Mouse (Mus musculus) CH12.LX (cell line): ENCODE results near the gene Runx2.

Experiments
- CTCF ChIP-seq, 2 experiments: IDR thresholded peaks in 1 of 2; conservative IDR thresholded peaks in 1 of 2; 2 replicates each; pipeline ENCODE4 v1.5.1; 2011 to 2012; ENCODE audit warnings: low read depth in 2 of 2, low read length in 2 of 2, improper control_type of control experiment in 1 of 2, inconsistent platforms in 1 of 2, mild to moderate bottlenecking in 1 of 2, moderate library complexity in 1 of 2
- EP300 ChIP-seq: IDR thresholded peaks from 2 replicates; pipeline ENCODE4 v1.6.1; 2011; ENCODE audit warnings: low read length, improper control_type of control experiment
- GABPA ChIP-seq: IDR thresholded peaks from 2 replicates; pipeline ENCODE4 v1.6.1; 2012; ENCODE audit warnings: low read depth, low read length, improper control_type of control experiment, inconsistent platforms; ENCODE audit not compliant: insufficient replicate concordance

- TF ChIP-seq GABPA (no peak), CTCF (conservative IDR thresholded peaks at IDR 0.05 in 1 of 2, IDR thresholded peaks at IDR 0.05 in 1 of 2; ENCODE audit: low read depth in 2 of 2, low read length in 2 of 2) (no peak), EP300 (no peak)
Measured at GRCm38 (mm10) chr17:44724255-44724654, 90.3 kb downstream of the Runx2 start.
